In genomic region chr12:73986299-73986698, GRCm38 (mm10) we compare ENCODE assay signal across 22 mouse cellular contexts. TPM values are rescaled to one million over a fixed set of nuclear protein-coding genes. Genes with fewer than 3 reads are reported as not detected.
DNase-seq lines count a peak whose midpoint lies in the region; TF ChIP-seq lines count a peak whose summit lies in the region.
"Had no signal": no experiment of that assay in that cellular context is flagged by ENCODE, and none has a peak within 500 bp of the region (broad histone marks: within the 10 kb centered on the region; RNA-seq: fewer than 3 reads in every experiment).

No protein-coding gene starts in this region.

- peak overlapping the region; percentile 65 for H3K27ac ChIP-seq in layer of hippocampus, adult 2 months
- H3K27ac ChIP-seq: embryonic facial prominence, embryonic 12.5 days; hindbrain, embryonic 15.5 days; liver, embryonic 14.5 days; midbrain, embryonic 12.5 days; neural tube, embryonic 13.5 days; stomach, embryonic 15.5 days had no signal

- no peak for TF ChIP-seq CTCF in layer of hippocampus, adult 2 months (conservative IDR thresholded peaks at IDR 0.05)

- DNase-seq in layer of hippocampus, adult 2 months (ENCODE audit: low spot score in 2 of 2), result no peak
- DNase-seq in layer of hippocampus, adult 11-12 months (ENCODE audit: low spot score), result no peak
- peak; percentile 39 for DNase-seq in adipocyte (ENCODE audit: low spot score)
- peak; percentile 54 to 63 for DNase-seq in kidney, adult 8-10 months
- DNase-seq in kidney, postnatal 36 days, result peak; percentile 75 to 79
- no peak for DNase-seq in gastrocnemius, adult 18-20 months (ENCODE audit: low spot score)
- no peak for DNase-seq in spleen, adult 12 weeks (ENCODE audit: low spot score)
- DNase-seq: adrenal gland, adult 8-10 months; cerebellum, adult 9-10 months; gastrocnemius, postnatal 10 days; heart, adult 11 months; heart, postnatal 36 days; lung, postnatal 10 days; spleen, adult 18-20 months had no signal

- H3K4me3 ChIP-seq in layer of hippocampus, adult 2 months, result no peak overlapping the region
- H3K4me3 ChIP-seq: embryonic facial prominence, embryonic 12.5 days; hindbrain, embryonic 15.5 days; midbrain, embryonic 12.5 days; neural tube, embryonic 13.5 days; stomach, embryonic 15.5 days had no signal

RNA-seq across cellular contexts. Expression of gene Syt16, which starts 11.2 kb away (rescaled TPM):
- total RNA-seq in layer of hippocampus, adult 2 months (2021), result 10 to 100 TPM; 51.5 to 56.6 TPM
- not detected for total RNA-seq in gastrocnemius, adult 18-20 months (2021)
- total RNA-seq: common myeloid progenitor, adult 5-6 weeks; heart, postnatal 36 days; megakaryocyte progenitor cell, adult 5-6 weeks had no signal

RNA-seq across cellular contexts. Expression of gene Snapc1, which starts 22.0 kb away (rescaled TPM):
- 10 to 100 TPM; 34.5 to 35.7 TPM for total RNA-seq in layer of hippocampus, adult 2 months (2021)
- 1 to 10 TPM; 4.7 to 8.5 TPM for total RNA-seq in gastrocnemius, adult 18-20 months (2021)

RNA-seq across cellular contexts. Expression of gene Gm49321, which starts 48.8 kb away (rescaled TPM):
- 10 to 100 TPM; 12.7 to 13.8 TPM for total RNA-seq in layer of hippocampus, adult 2 months (2021)
- total RNA-seq in gastrocnemius, adult 18-20 months (2021), result 1 to 10 TPM; 2.1 to 2.2 TPM
- total RNA-seq: common myeloid progenitor, adult 5-6 weeks had no signal

Comparison
In these comparisons a context has a peak if more than half of its experiments do, and no peak if none do; other contexts are left out.
1. DNase-seq: peak in adipocyte (single experiment), kidney, adult 8-10 months (2 of 2) and kidney, postnatal 36 days (2 of 2); none in layer of hippocampus, adult 2 months (0 of 2), layer of hippocampus, adult 11-12 months (single experiment), gastrocnemius, adult 18-20 months (single experiment) and spleen, adult 12 weeks (single experiment).
2. RNA of gene Syt16, which starts 11.2 kb away (total RNA-seq): 51.5 to 56.6 TPM in layer of hippocampus, adult 2 months; not detected in gastrocnemius, adult 18-20 months; every median in the first group is over 10 times any median in the second.
3. RNA of gene Gm49321, which starts 48.8 kb away (total RNA-seq): 12.7 to 13.8 TPM in layer of hippocampus, adult 2 months; 2.1 to 2.2 TPM in gastrocnemius, adult 18-20 months; every median in the first group is over 4 times any median in the second.